Mouse (Mus musculus): ENCODE results near the gene Dazap1. TPM values are rescaled to one million over a fixed set of nuclear protein-coding genes. Genes with fewer than 3 reads are reported as not detected.
"Not testable (repeated sequence)": the region's sequence is repeated elsewhere in the genome, so short reads cannot be mapped to it uniquely, and the experiment has no call there.

Gene Dazap1
- total and polyA plus RNA-seq, 3 experiments: 159 to 236 TPM; not detected in 1

GRCm38 (mm10) chr10:80223137-80223536 lies 38.1 kb upstream of the Dazap1 start:
- TF ChIP-seq EP300 (IDR thresholded peaks at IDR 0.05; ENCODE audit: low read depth in 1 of 2, low read length in 2 of 2) (peak; percentile 44 to 56; a peak in 2 of 4 replicates), SIN3A (IDR thresholded peaks at IDR 0.05; ENCODE audit: low read length) (0 out of 2 replicates have a peak, but pooled peaks have one; percentile 26), GATA1 (IDR thresholded peaks at IDR 0.05; ENCODE audit: low read depth, low read length) (peak; percentile 45; the same call in 1 of the 2 replicates), RCOR1 (IDR thresholded peaks at IDR 0.05; ENCODE audit: low read depth, low read length) (peak; percentile 97)
- DNase-seq (ENCODE audit: low read depth, low spot score): peak; percentile 79
- not testable (repeated sequence) for H3K27me3 ChIP-seq (ENCODE audit: control insufficient read depth in 1 of 2, insufficient read depth in 2 of 2, low read length in 2 of 2); H3K27ac ChIP-seq (ENCODE audit: control insufficient read depth, low read depth, low read length); H3K79me2 ChIP-seq (ENCODE audit: control insufficient read depth, insufficient read depth, low read length, poor library complexity); H3K36me3 ChIP-seq (ENCODE audit: control insufficient read depth in 1 of 2, insufficient read depth in 2 of 2, low read length in 2 of 2); H3K9ac ChIP-seq (ENCODE audit: control insufficient read depth, low read depth, low read length, poor library complexity, severe bottlenecking); H3K9me3 ChIP-seq (replicated peaks; ENCODE audit: insufficient read depth, low read length); H3K4me3 ChIP-seq (ENCODE audit: control insufficient read depth in 1 of 2, insufficient read depth in 1 of 2, low read depth in 2 of 2, low read length in 2 of 2)
- H3K4me1 ChIP-seq (ENCODE audit: control insufficient read depth in 1 of 2, insufficient read depth in 2 of 2, low read length in 2 of 2): peaks cover 0 to 19% of the 10 kb centered on the region in 2 experiments; a peak in 3 of 4 replicates

- peaks cover 0 to 19% of the 10 kb centered on the region in 2 experiments; a peak in 3 of 4 replicates for H3K4me1 ChIP-seq (ENCODE audit: control insufficient read depth in 1 of 2, insufficient read depth in 2 of 2, low read length in 2 of 2)
- H3K9ac ChIP-seq (ENCODE audit: control insufficient read depth, low read depth, low read length, poor library complexity, severe bottlenecking): peak overlapping the region; percentile 40
- no peaks in the 10 kb centered on the region for H3K9me3 ChIP-seq (replicated peaks; ENCODE audit: insufficient read depth, low read length)
- no peak overlapping the region for H3K27ac ChIP-seq (ENCODE audit: control insufficient read depth, low read depth, low read length)
- DNase-seq (ENCODE audit: low read depth, low spot score): no peak
- peak overlapping the region; percentile 39 to 48 for H3K4me3 ChIP-seq (ENCODE audit: control insufficient read depth in 1 of 2, insufficient read depth in 1 of 2, low read depth in 2 of 2, low read length in 2 of 2)
- H3K36me3 ChIP-seq (ENCODE audit: control insufficient read depth in 1 of 2, insufficient read depth in 2 of 2, low read length in 2 of 2): peaks cover 0 to 9% of the 10 kb centered on the region in 2 experiments; a peak in 3 of 4 replicates
- no peak for TF ChIP-seq MAZ (IDR thresholded peaks at IDR 0.05; ENCODE audit: low read depth, low read length)
- no peak for TF ChIP-seq RAD21 (IDR thresholded peaks at IDR 0.05; ENCODE audit: low read depth, low read length)
- TF ChIP-seq GABPA (IDR thresholded peaks at IDR 0.05; ENCODE audit: low read depth, low read length): no peak
- no peak for TF ChIP-seq TBP (IDR thresholded peaks at IDR 0.05; ENCODE audit: low read depth, low read length)
- TF ChIP-seq SIN3A (IDR thresholded peaks at IDR 0.05; ENCODE audit: low read length): no peak
- no peak for TF ChIP-seq BHLHE40 (IDR thresholded peaks at IDR 0.05; ENCODE audit: borderline replicate concordance, low read depth, low read length)
- TF ChIP-seq MEF2A (IDR thresholded peaks at IDR 0.05; ENCODE audit: extremely low read depth, insufficient replicate concordance, low read depth, low read length, poor library complexity, severe bottlenecking): no peak
- no peak for TF ChIP-seq ELF1 (IDR thresholded peaks at IDR 0.05; ENCODE audit: low read depth, low read length)
- TF ChIP-seq MAFK (IDR thresholded peaks at IDR 0.05; ENCODE audit: borderline replicate concordance, low read depth, low read length): no peak
- TF ChIP-seq ZC3H11A (IDR thresholded peaks at IDR 0.05; ENCODE audit: low read depth, low read length): no peak
- TF ChIP-seq CHD2 (IDR thresholded peaks at IDR 0.05; ENCODE audit: low read length): no peak
- TF ChIP-seq MYC (IDR thresholded peaks at IDR 0.05; ENCODE audit: low read depth, low read length): no peak
- TF ChIP-seq EP300 (IDR thresholded peaks at IDR 0.05; ENCODE audit: low read depth in 1 of 2, low read length in 2 of 2): no peak
- TF ChIP-seq USF1 (IDR thresholded peaks at IDR 0.05; ENCODE audit: low read depth, low read length): no peak
- TF ChIP-seq POLR2AphosphoS5 (IDR thresholded peaks at IDR 0.05; ENCODE audit: borderline replicate concordance, low read depth, low read length): no peak
- no peak for TF ChIP-seq POLR2AphosphoS2 (IDR thresholded peaks at IDR 0.05; ENCODE audit: low read length)
- TF ChIP-seq NRF1 (IDR thresholded peaks at IDR 0.05; ENCODE audit: insufficient read depth, low read depth, low read length, poor library complexity, severe bottlenecking): no peak
- TF ChIP-seq KAT2A (conservative IDR thresholded peaks at IDR 0.05; ENCODE audit: low read depth, low read length): no peak
- TF ChIP-seq GATA1 (IDR thresholded peaks at IDR 0.05; ENCODE audit: low read depth, low read length): no peak
- H3K79me2 ChIP-seq (ENCODE audit: control insufficient read depth, insufficient read depth, low read length, poor library complexity): peaks cover 8% of the 10 kb centered on the region
- H3K27me3 ChIP-seq (ENCODE audit: control insufficient read depth in 1 of 2, insufficient read depth in 2 of 2, low read length in 2 of 2): no peaks in the 10 kb centered on the region; a peak in 1 of 4 replicates
Measured at GRCm38 (mm10) chr10:80226071-80226415, 35.2 kb upstream of the Dazap1 start.

Data from MEL (cell line).